Mouse (Mus musculus) heart, embryonic 14.5 days (tissue): ENCODE results near the gene Xylt2. TPM values are rescaled to one million over a fixed set of nuclear protein-coding genes. Genes with fewer than 3 reads are reported as not detected.

Experiments used
- polyA plus RNA-seq: library from polyadenylated mRNA; unstranded; fragments of >200 nt; fragmentation: Nextera tagmentation; extraction: Ambion mirVana; gene quantifications from 2 replicates; pipeline ENCODE4 v1.2.1, GENCODE M21; 2014

The Xylt2 gene
- polyA plus RNA-seq, 1 experiment from 2014 or later = 13.8 TPM

Other genes starting within 250 kb of the Xylt2 start
- gene Cacna1g, start 203.3 kb downstream of the Xylt2 start, polyA plus RNA-seq = 7.7 TPM in 2 replicates
- gene Spata20, start 191.3 kb downstream of the Xylt2 start, polyA plus RNA-seq = not detected in 2 replicates
- 11.4 TPM in 2 replicates for gene Epn3, start 177.5 kb downstream of the Xylt2 start, polyA plus RNA-seq
- 4.7 and 6.6 TPM in 2 replicates for gene Mycbpap, start 155.8 kb downstream of the Xylt2 start, polyA plus RNA-seq
- 5.4 and 6.9 TPM in 2 replicates for gene Rsad1, start 128.3 kb downstream of the Xylt2 start, polyA plus RNA-seq
- gene Chad, start 112.5 kb downstream of the Xylt2 start, polyA plus RNA-seq = 0.15 and 0.42 TPM in 2 replicates
- gene Acsf2, start 75.6 kb downstream of the Xylt2 start, polyA plus RNA-seq = 3.9 and 4.0 TPM in 2 replicates
- gene Lrrc59, start 47.7 kb downstream of the Xylt2 start, polyA plus RNA-seq = 104 and 110 TPM in 2 replicates
- 131 and 147 TPM in 2 replicates for gene Mrpl27, start 23.7 kb downstream of the Xylt2 start, polyA plus RNA-seq
- gene Eme1, start 23.6 kb downstream of the Xylt2 start, polyA plus RNA-seq = 10.2 and 11.7 TPM in 2 replicates
- not detected in 2 replicates for gene Gm11541, start 27.0 kb upstream of the Xylt2 start, polyA plus RNA-seq
- 0.18 TPM in 1 of 2 replicates, not detected in the other for gene Cdc34b, start 64.3 kb upstream of the Xylt2 start, polyA plus RNA-seq
- gene Tmem92, start 105.2 kb upstream of the Xylt2 start, polyA plus RNA-seq = not detected in 2 replicates